Mouse (Mus musculus) MEL (cell line): ENCODE results near the gene Prickle2. TPM values are rescaled to one million over a fixed set of nuclear protein-coding genes. Genes with fewer than 3 reads are reported as not detected.

ENCODE experiments used
- DNase-seq: peaks from one replicate; pipeline ENCODE4 v3.0.0; 2011; ENCODE audit warnings: low read depth, low spot score
- H3K27ac ChIP-seq: 2 replicates; pipeline ENCODE4 v1.5.1; 2012; ENCODE audit warnings: low read depth, mild to moderate bottlenecking, control low read depth, low read length, moderate library complexity; ENCODE audit not compliant: control insufficient read depth
- H3K27me3 ChIP-seq, 2 experiments: fragments of 150-350 bp in 1 of 2; sonication (generic) in 1 of 2; 2 replicates each; pipeline ENCODE4 v1.6.1; 2012; ENCODE audit warnings: low read length in 2 of 2, mild to moderate bottlenecking in 2 of 2, improper control_type of control experiment in 1 of 2, moderate library complexity in 1 of 2; ENCODE audit not compliant: insufficient read depth in 2 of 2, control insufficient read depth in 1 of 2
- H3K36me3 ChIP-seq, 2 experiments: 2 replicates each; pipeline ENCODE4 v1.6.1; 2012 to 2014; ENCODE audit warnings: low read length in 2 of 2, improper control_type of control experiment in 1 of 2, inconsistent platforms in 1 of 2, mild to moderate bottlenecking in 1 of 2; ENCODE audit not compliant: insufficient read depth in 2 of 2, control insufficient read depth in 1 of 2
- H3K4me1 ChIP-seq, 2 experiments: fragments of 150-350 bp in 1 of 2; sonication (generic) in 1 of 2; 2 replicates each; pipeline ENCODE4 v1.6.1; 2012; ENCODE audit warnings: low read length in 2 of 2, improper control_type of control experiment in 1 of 2, mild to moderate bottlenecking in 1 of 2; ENCODE audit not compliant: insufficient read depth in 2 of 2, control insufficient read depth in 1 of 2
- H3K4me3 ChIP-seq, 2 experiments: fragments of 150-350 bp in 1 of 2; sonication (generic) in 1 of 2; 2 replicates each; pipeline ENCODE4 v1.5.1; 2012; ENCODE audit warnings: low read depth in 2 of 2, low read length in 2 of 2, mild to moderate bottlenecking in 2 of 2, moderate library complexity in 2 of 2, control low read depth in 1 of 2, improper control_type of control experiment in 1 of 2; ENCODE audit not compliant: control insufficient read depth in 1 of 2, insufficient read depth in 1 of 2
- H3K79me2 ChIP-seq: 2 replicates; pipeline ENCODE4 v1.6.1; 2012; ENCODE audit warnings: mild to moderate bottlenecking, low read length, moderate library complexity; ENCODE audit not compliant: control insufficient read depth, poor library complexity, insufficient read depth
- H3K9ac ChIP-seq: 2 replicates; pipeline ENCODE4 v1.6.1; 2012; ENCODE audit warnings: low read depth, mild to moderate bottlenecking, control low read depth, low read length, moderate library complexity; ENCODE audit not compliant: control insufficient read depth, poor library complexity, severe bottlenecking
- H3K9me3 ChIP-seq: fragments of 150-350 bp; sonication (generic); replicated peaks from 2 replicates; pipeline ENCODE4 v1.6.1; 2012; ENCODE audit warnings: mild to moderate bottlenecking, low read length, improper control_type of control experiment, moderate library complexity; ENCODE audit not compliant: insufficient read depth
- BHLHE40 ChIP-seq: IDR thresholded peaks from 2 replicates; pipeline ENCODE4 v1.6.1; 2012; ENCODE audit warnings: low read depth, mild to moderate bottlenecking, inconsistent platforms, low read length, improper control_type of control experiment, borderline replicate concordance
- E2F4 ChIP-seq: IDR thresholded peaks from 2 replicates; pipeline ENCODE4 v1.6.1; 2011; ENCODE audit warnings: low read depth, low read length, improper control_type of control experiment, borderline replicate concordance
- ETS1 ChIP-seq: IDR thresholded peaks from 2 replicates; pipeline ENCODE4 v1.6.1; 2012; ENCODE audit warnings: low read depth, mild to moderate bottlenecking, inconsistent platforms, low read length, improper control_type of control experiment, moderate library complexity
- GABPA ChIP-seq: IDR thresholded peaks from 2 replicates; pipeline ENCODE4 v1.6.1; 2012; ENCODE audit warnings: low read depth, mild to moderate bottlenecking, inconsistent platforms, low read length, improper control_type of control experiment, moderate library complexity
- HCFC1 ChIP-seq: IDR thresholded peaks from 2 replicates; pipeline ENCODE4 v1.6.1; 2012; ENCODE audit warnings: low read depth, mild to moderate bottlenecking, inconsistent platforms, low read length, improper control_type of control experiment, moderate library complexity
- JUND ChIP-seq: IDR thresholded peaks from 2 replicates; pipeline ENCODE4 v1.6.1; 2011; ENCODE audit warnings: low read depth, mild to moderate bottlenecking, improper control_type of control experiment, low read length
- MAX ChIP-seq: IDR thresholded peaks from 2 replicates; pipeline ENCODE4 v1.6.1; 2011; ENCODE audit warnings: low read length, improper control_type of control experiment
- MEF2A ChIP-seq: IDR thresholded peaks from 2 replicates; pipeline ENCODE4 v1.6.1; 2014; ENCODE audit warnings: low read depth, mild to moderate bottlenecking, inconsistent platforms, low read length, improper control_type of control experiment; ENCODE audit not compliant: poor library complexity, insufficient replicate concordance, severe bottlenecking; ENCODE audit errors: extremely low read depth
- MXI1 ChIP-seq: IDR thresholded peaks from 2 replicates; pipeline ENCODE4 v1.6.1; 2011; ENCODE audit warnings: mild to moderate bottlenecking, low read depth, low read length, improper control_type of control experiment
- MYB ChIP-seq: IDR thresholded peaks from 2 replicates; pipeline ENCODE4 v1.6.1; 2011; ENCODE audit warnings: mild to moderate bottlenecking, low read depth, low read length, improper control_type of control experiment
- MYC ChIP-seq: IDR thresholded peaks from 2 replicates; pipeline ENCODE4 v1.6.1; 2011; ENCODE audit warnings: low read depth, mild to moderate bottlenecking, low read length, improper control_type of control experiment, moderate library complexity
- NELFE ChIP-seq: IDR thresholded peaks from 2 replicates; pipeline ENCODE4 v1.6.1; 2011; ENCODE audit warnings: low read depth, low read length, improper control_type of control experiment
- POLR2A ChIP-seq, 2 experiments: IDR thresholded peaks; 2 replicates each; pipeline ENCODE4 v1.6.1; 2011 to 2012; ENCODE audit warnings: low read length in 2 of 2, mild to moderate bottlenecking in 2 of 2, control low read depth in 1 of 2, improper control_type of control experiment in 1 of 2, low read depth in 1 of 2, moderate library complexity in 1 of 2; ENCODE audit not compliant: control insufficient read depth in 1 of 2, insufficient read depth in 1 of 2, poor library complexity in 1 of 2
- POLR2AphosphoS2 ChIP-seq: IDR thresholded peaks from 2 replicates; pipeline ENCODE4 v1.6.1; 2011; ENCODE audit warnings: low read length, improper control_type of control experiment
- RAD21 ChIP-seq: IDR thresholded peaks from 2 replicates; pipeline ENCODE4 v1.6.1; 2011; ENCODE audit warnings: mild to moderate bottlenecking, low read depth, low read length, improper control_type of control experiment
- SIN3A ChIP-seq: IDR thresholded peaks from 2 replicates; pipeline ENCODE4 v1.6.1; 2012; ENCODE audit warnings: low read length, improper control_type of control experiment, inconsistent platforms
- SMC3 ChIP-seq: IDR thresholded peaks from 2 replicates; pipeline ENCODE4 v1.6.1; 2011; ENCODE audit warnings: low read depth, low read length, improper control_type of control experiment
- TAL1 ChIP-seq: IDR thresholded peaks from 2 replicates; pipeline ENCODE4 v1.6.1; 2012; ENCODE audit warnings: mild to moderate bottlenecking, inconsistent platforms, low read length, moderate library complexity, mixed read lengths
- TBP ChIP-seq: IDR thresholded peaks from 2 replicates; pipeline ENCODE4 v1.8.0; 2011; ENCODE audit warnings: low read depth, low read length, improper control_type of control experiment
- ZC3H11A ChIP-seq: IDR thresholded peaks from 2 replicates; pipeline ENCODE4 v1.6.1; 2012; ENCODE audit warnings: low read depth, mild to moderate bottlenecking, inconsistent platforms, low read length, improper control_type of control experiment
- ZKSCAN1 ChIP-seq: IDR thresholded peaks from 2 replicates; pipeline ENCODE4 v1.6.1; 2012; ENCODE audit warnings: low read depth, mild to moderate bottlenecking, inconsistent platforms, low read length, improper control_type of control experiment, moderate library complexity
- ZMIZ1 ChIP-seq: IDR thresholded peaks from 2 replicates; pipeline ENCODE4 v1.6.1; 2012; ENCODE audit warnings: low read depth, mild to moderate bottlenecking, inconsistent platforms, low read length, improper control_type of control experiment, moderate library complexity
- polyA plus RNA-seq, 2 experiments: library from polyadenylated mRNA; stranded (reverse) in 1 of 2; unstranded in 1 of 2; fragments of >175 nt in 1 of 2; fragments of >200 nt in 1 of 2; gene quantifications; 2 replicates each; pipeline versions ENCODE4 v1.2.1 to v1.2.4; 2012; ENCODE audit warnings: low replicate concordance in 2 of 2, low read depth in 1 of 2; ENCODE audit not compliant: insufficient read length in 2 of 2, insufficient read depth in 1 of 2, missing spikeins in 1 of 2
- total RNA-seq: library from RNA; depleted of rRNA; stranded (reverse); fragments of 300-350 nt; gene quantifications from 2 replicates; pipeline ENCODE4 v1.2.3, GENCODE M21; 2012

Prickle2 gene
- total and polyA plus RNA-seq, 3 experiments: not detected

GRCm38 (mm10) chr6:92509712-92510111 is 196.2 kb downstream of the Prickle2 start:
- no peaks in the 10 kb centered on the region for H3K27me3 ChIP-seq
- H3K9me3 ChIP-seq: no peaks in the 10 kb centered on the region
- TF ChIP-seq MYC: no peak
- TF ChIP-seq ZMIZ1: no peak
- no peaks in the 10 kb centered on the region for H3K4me1 ChIP-seq
- no peak overlapping the region for H3K4me3 ChIP-seq
- H3K79me2 ChIP-seq: no peaks in the 10 kb centered on the region
- no peak for DNase-seq
- no peaks in the 10 kb centered on the region for H3K36me3 ChIP-seq
- H3K27ac ChIP-seq: no peak overlapping the region
- H3K9ac ChIP-seq: no peak overlapping the region

- no peaks in the 10 kb centered on the region for H3K27me3 ChIP-seq
- TF ChIP-seq TBP (no peak), GABPA (no peak)
- H3K36me3 ChIP-seq: no peaks in the 10 kb centered on the region
- H3K9ac ChIP-seq: no peak overlapping the region
- no peak overlapping the region for H3K4me3 ChIP-seq
- H3K9me3 ChIP-seq: no peaks in the 10 kb centered on the region
- H3K27ac ChIP-seq: no peak overlapping the region
- H3K4me1 ChIP-seq: no peaks in the 10 kb centered on the region
- no peaks in the 10 kb centered on the region for H3K79me2 ChIP-seq
- no peak for DNase-seq
Observed at GRCm38 (mm10) chr6:92506276-92506675, 199.7 kb downstream of the Prickle2 start.

GRCm38 (mm10) chr6:92499449-92499848 is 206.5 kb downstream of the Prickle2 start:
- TF ChIP-seq JUND (no peak), ETS1 (no peak), SIN3A (no peak), RAD21 (no peak), GABPA (no peak), TBP (no peak), SMC3 (no peak), MAX (no peak), NELFE (no peak)
- Histone ChIP-seq H3K27ac (no peak overlapping the region), H3K79me2 (no peaks in the 10 kb centered on the region), H3K4me3 (no peak overlapping the region), H3K36me3 (no peaks in the 10 kb centered on the region), H3K9ac (no peak overlapping the region), H3K27me3 (no peaks in the 10 kb centered on the region), H3K9me3 (no peaks in the 10 kb centered on the region), H3K4me1 (no peaks in the 10 kb centered on the region)
- DNase-seq: no peak

- H3K27ac ChIP-seq: no peak overlapping the region
- DNase-seq: no peak
- TF ChIP-seq ZKSCAN1: no peak
- TF ChIP-seq TAL1: no peak
- TF ChIP-seq HCFC1: no peak
- no peak for TF ChIP-seq MYB
- no peak for TF ChIP-seq POLR2A (IDR thresholded peaks at IDR 0.05; ENCODE audit: control insufficient read depth in 1 of 2, insufficient read depth in 1 of 2, low read depth in 1 of 2, low read length in 2 of 2, poor library complexity in 1 of 2)
- TF ChIP-seq SIN3A: no peak
- TF ChIP-seq POLR2AphosphoS2: no peak
- no peak for TF ChIP-seq ZC3H11A
- TF ChIP-seq JUND: no peak
- no peak for TF ChIP-seq MEF2A
- TF ChIP-seq TBP: no peak
- TF ChIP-seq NELFE: no peak
- no peak for TF ChIP-seq GABPA
- TF ChIP-seq MXI1: no peak
- no peak for TF ChIP-seq E2F4
- TF ChIP-seq BHLHE40: no peak
Observed at GRCm38 (mm10) chr6:92498574-92498973, 207.4 kb downstream of the Prickle2 start.

More at GRCm38 (mm10) chr6:92498574-92498973, 207.4 kb downstream of the Prickle2 start:
- Histone ChIP-seq H3K4me1 (no peaks in the 10 kb centered on the region), H3K27me3 (no peaks in the 10 kb centered on the region), H3K36me3 (no peaks in the 10 kb centered on the region), H3K9me3 (no peaks in the 10 kb centered on the region), H3K9ac (no peak overlapping the region), H3K79me2 (no peaks in the 10 kb centered on the region), H3K4me3 (no peak overlapping the region)
